Mouse (Mus musculus) erythroblast, adult 5-6 weeks (primary cell): Measurements from ENCODE around the gene Nav1. TPM values are rescaled to one million over a fixed set of nuclear protein-coding genes. Genes with fewer than 3 reads are reported as not detected.

Source experiments
- ATAC-seq: replicated peaks from 2 replicates; pipeline ENCODE4 v1.8.0; 2016; ENCODE audit warnings: moderate number of reproducible peaks, mild to moderate bottlenecking, moderate TSS enrichment, inconsistent platforms; ENCODE audit not compliant: poor library complexity, low FRiP score, severe bottlenecking
- total RNA-seq, 2 experiments: library from RNA; stranded (forward) in 1 of 2; stranded (reverse) in 1 of 2; fragments of 150-400 nt in 1 of 2; fragments of 200-764, 138-1000 nt in 1 of 2; gene quantifications; 2 replicates each; pipeline versions ENCODE4 v1.2.3 to v1.2.4; 2015 to 2017; ENCODE audit warnings: low replicate concordance in 2 of 2

Nav1 gene
- total RNA-seq, 2 experiments from 2014 or later = 0.77 to 1.7 TPM

DNA sequence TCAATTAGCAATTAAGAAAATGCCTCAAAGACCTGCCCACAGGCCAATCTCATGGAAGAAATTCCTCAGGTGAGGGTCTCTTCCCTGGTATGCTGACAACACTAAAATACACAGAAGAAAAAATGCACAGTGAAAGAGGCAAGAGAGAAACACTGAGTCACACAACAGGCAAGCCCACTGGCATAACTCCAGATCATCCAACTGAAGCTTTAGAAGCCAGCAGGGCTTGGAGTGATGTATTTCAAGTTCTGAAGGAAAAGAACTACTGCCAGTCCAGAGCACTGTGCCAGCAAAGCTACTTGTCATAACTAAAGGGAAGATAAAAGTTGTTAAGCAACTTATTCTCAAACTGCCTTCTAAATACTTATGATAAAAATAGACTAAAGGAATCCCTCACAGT, 193.1 kb downstream of the Nav1 start:
- no peak for ATAC-seq

DNA sequence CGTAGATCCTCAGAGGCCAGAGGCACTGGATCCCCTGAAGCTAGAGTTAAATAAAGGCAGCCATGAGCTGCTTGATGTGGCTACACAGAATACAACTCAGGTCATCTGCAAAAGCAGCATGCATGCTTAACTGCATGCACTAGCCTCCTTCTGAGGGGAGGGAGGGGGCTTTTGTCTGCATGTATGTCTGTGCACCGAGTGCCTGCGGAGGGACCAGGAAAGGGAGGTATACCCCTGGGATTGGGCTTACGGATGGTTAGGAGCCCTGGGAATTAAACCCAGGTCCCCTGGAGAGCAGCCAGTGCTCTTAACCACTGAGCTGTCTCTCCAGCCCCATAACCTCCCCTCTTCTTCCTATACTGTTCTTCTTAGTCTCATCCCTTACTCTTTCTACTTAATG, 195.0 kb downstream of the Nav1 start:
- no peak for ATAC-seq

DNA sequence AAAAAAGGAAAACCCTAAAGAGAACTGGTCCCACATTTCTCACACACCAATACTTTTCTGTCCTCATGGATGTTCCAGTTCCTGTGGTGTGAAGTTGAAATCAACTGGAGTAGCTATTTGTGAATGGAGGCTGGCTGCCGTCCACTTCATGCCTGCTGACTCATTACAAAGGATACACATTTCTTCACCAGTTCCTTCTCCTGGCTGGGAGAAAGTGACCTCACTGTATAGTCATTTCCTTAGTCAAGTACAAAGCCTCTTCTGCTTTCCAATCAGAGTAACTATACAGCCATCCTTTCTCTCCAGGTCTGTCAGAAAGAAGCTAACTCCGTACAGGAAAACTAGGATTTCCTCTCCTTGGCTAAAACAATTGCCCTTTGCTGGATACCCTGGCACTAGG, 196.1 kb downstream of the Nav1 start:
- no peak for ATAC-seq

DNA sequence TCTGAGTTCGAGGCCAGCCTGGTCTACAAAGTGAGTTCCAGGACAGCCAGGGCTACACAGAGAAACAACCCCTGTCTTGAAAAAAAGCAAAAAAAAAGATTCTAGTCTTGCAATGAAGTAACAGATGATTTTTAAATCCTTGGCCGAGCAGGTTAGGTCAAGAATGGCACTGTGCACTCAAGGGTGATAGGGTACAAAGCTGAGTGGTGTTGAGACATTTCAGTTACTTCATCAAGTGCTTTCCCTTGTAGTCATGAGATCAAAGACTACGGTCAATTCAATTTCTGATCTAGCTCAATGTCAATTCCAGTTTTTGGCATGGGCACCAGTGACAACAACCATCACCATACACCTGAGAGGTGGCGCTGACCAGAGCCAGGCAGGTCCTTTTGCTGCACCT, 198.1 kb downstream of the Nav1 start:
- no peak for ATAC-seq

DNA sequence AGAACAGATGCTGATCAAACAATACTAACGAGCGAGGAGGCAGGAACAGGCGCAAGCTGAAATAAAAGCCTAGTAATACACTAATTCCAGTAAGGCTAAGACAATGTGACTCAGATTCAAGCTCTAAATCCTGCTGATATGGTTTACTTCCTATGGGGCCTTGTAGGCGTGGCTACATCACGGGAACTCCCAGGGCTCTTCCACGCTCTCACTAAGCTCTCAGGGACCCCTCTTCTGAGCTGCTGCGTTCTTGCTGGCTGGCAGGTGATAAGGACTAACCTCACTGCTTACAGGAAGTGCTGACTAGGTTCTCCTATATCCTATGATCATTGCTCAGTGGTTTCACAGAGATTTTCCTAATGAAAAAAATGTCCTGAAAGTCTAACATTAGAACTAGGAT, 201.7 kb downstream of the Nav1 start:
- no peak for ATAC-seq

DNA sequence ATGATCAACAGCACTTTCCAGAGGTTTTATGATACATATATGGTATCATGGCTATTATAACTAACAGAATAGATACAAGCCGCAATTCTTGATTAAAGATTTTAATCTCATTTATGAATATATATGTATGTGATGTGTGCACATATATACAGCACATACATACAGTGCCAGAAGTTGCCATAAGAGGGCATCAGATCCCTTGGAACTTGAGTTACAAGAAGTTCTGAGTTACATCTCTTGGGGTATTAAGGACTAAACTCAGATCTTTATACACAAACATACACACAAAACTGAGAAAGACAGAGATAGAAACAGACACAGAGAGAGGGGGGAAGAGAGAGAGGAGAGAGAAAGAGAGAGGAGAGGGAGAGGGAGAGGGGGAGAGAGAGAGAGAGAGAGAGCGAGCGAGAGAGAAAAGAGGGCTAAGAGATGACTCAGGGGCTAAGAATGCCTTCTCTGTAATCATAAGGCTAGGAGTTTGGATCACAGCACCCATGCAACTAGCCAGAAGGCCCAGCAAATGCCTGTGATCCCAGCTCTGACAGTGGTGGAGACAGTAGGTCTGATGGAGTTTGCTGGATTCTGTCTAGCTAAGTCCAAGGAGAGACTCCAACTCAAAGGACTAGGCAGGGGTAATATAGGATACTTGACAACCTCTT, 205.5 kb downstream of the Nav1 start:
- no peak for ATAC-seq

DNA sequence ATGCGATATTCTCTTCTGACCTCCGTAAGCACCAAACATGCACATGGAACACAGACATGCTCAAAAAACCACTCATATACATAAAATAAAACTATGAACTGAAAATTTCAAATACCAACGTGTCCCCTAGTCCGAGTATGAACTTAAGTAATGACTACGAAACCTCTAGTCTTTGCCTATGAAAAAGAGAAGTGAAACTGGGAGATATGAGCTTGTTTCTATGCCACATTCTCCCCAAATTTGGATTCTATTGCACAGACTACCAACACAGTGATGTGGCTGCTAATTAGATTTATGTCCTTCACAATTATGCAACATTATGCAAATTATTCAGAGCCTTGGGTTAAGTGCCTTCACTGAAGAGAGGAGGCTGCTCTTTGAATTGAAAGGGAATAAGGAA, 207.6 kb downstream of the Nav1 start:
- no peak for ATAC-seq

DNA sequence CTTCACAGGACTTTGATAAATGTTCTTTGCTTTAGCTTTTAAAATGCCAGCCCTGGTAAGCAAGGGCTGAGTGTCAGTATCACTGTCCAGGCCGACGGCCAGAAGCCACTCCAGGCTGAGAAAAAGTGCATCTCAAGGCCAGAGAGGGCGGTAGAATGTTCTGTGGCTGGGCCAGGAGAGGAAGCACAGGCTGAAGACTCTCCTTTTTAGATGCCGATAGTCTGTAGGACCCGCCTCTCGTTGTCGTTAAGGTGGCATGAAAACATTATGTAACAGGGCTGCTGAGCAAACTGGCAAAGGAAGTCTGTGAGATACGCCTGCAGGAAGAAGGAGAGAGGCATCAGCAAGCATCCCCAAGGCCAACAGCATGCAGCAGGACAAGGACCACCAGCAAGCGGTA, 221.9 kb downstream of the Nav1 start:
- no peak for ATAC-seq

Other genes with a start within 250 kb of the Nav1 start
- gene Shisa4, start 232.1 kb downstream of the Nav1 start, total RNA-seq (2015; ENCODE audit: low replicate concordance) = 0.63 TPM in 1 of 2 replicates, not detected in the other
- not detected in 2 replicates for gene Shisa4, start 232.1 kb downstream of the Nav1 start, total RNA-seq (2017; ENCODE audit: low replicate concordance)
- gene Ipo9, start 176.8 kb downstream of the Nav1 start, total RNA-seq (2015; ENCODE audit: low replicate concordance) = 7.7 and 11.0 TPM in 2 replicates
- gene Ipo9, start 176.8 kb downstream of the Nav1 start, total RNA-seq (2017; ENCODE audit: low replicate concordance) = 13.4 and 17.2 TPM in 2 replicates
- 23.4 and 27.6 TPM in 2 replicates for gene Csrp1, start 112.8 kb upstream of the Nav1 start, total RNA-seq (2015; ENCODE audit: low replicate concordance)
- 21.5 and 23.1 TPM in 2 replicates for gene Csrp1, start 112.8 kb upstream of the Nav1 start, total RNA-seq (2017; ENCODE audit: low replicate concordance)
- gene Phlda3, start 158.8 kb upstream of the Nav1 start, total RNA-seq (2015; ENCODE audit: low replicate concordance) = not detected in 2 replicates
- gene Phlda3, start 158.8 kb upstream of the Nav1 start, total RNA-seq (2017; ENCODE audit: low replicate concordance) = not detected in 2 replicates
- gene Tnni1, start 172.1 kb upstream of the Nav1 start, total RNA-seq (2015; ENCODE audit: low replicate concordance) = not detected in 2 replicates
- not detected in 2 replicates for gene Tnni1, start 172.1 kb upstream of the Nav1 start, total RNA-seq (2017; ENCODE audit: low replicate concordance)
- gene Lad1, start 211.3 kb upstream of the Nav1 start, total RNA-seq (2015; ENCODE audit: low replicate concordance) = not detected in 2 replicates
- not detected in 2 replicates for gene Lad1, start 211.3 kb upstream of the Nav1 start, total RNA-seq (2017; ENCODE audit: low replicate concordance)
- gene Tnnt2, start 229.1 kb upstream of the Nav1 start, total RNA-seq (2015; ENCODE audit: low replicate concordance) = not detected in 2 replicates
- gene Tnnt2, start 229.1 kb upstream of the Nav1 start, total RNA-seq (2017; ENCODE audit: low replicate concordance) = not detected in 2 replicates